Mouse (Mus musculus): Measurements from ENCODE around the gene Ccdc181. TPM values are rescaled to one million over a fixed set of nuclear protein-coding genes. Genes with fewer than 3 reads are reported as not detected.

Gene Ccdc181
- total and polyA plus RNA-seq, 3 experiments: 8.8 to 12.1 (median 10.6) TPM

- in situ Hi-C loops (cut with MboI; ENCODE audit: low pct_ligation_motif_present, low pct_unique_long_range_greater_than_20kb, low sequenced_read_pairs) (no loop called here), dilution Hi-C loops (cut with MboI; ENCODE audit: extremely low pct_ligation_motif_present, extremely low pct_unique_long_range_greater_than_20kb, low sequenced_read_pairs) (no loop called here)
- H3K4me3 ChIP-seq (replicated peaks in 1 of 3; ENCODE audit: low read depth in 2 of 3, low read length in 2 of 3, poor library complexity in 1 of 3): no peak overlapping the region
- H3K9ac ChIP-seq (ENCODE audit: insufficient read depth, low read depth): no peak overlapping the region
- no peak for TF ChIP-seq KAT2A (IDR thresholded peaks at IDR 0.05; ENCODE audit: insufficient replicate concordance, low read length)
- TF ChIP-seq MXI1 (IDR thresholded peaks at IDR 0.05; ENCODE audit: low read depth, low read length): no peak
- no peak for TF ChIP-seq MEF2A (IDR thresholded peaks at IDR 0.05; ENCODE audit: borderline replicate concordance, low read depth, low read length)
- TF ChIP-seq JUND (conservative IDR thresholded peaks at IDR 0.05; ENCODE audit: low read depth, low read length): no peak
- TF ChIP-seq ZKSCAN1 (IDR thresholded peaks at IDR 0.05; ENCODE audit: borderline replicate concordance, low read depth, low read length): no peak
- no peak for TF ChIP-seq HCFC1 (IDR thresholded peaks at IDR 0.05; ENCODE audit: low read depth, low read length)
- TF ChIP-seq POLR2AphosphoS2 (IDR thresholded peaks at IDR 0.05; ENCODE audit: low read depth, low read length): no peak
- TF ChIP-seq RAD21 (IDR thresholded peaks at IDR 0.05; ENCODE audit: low read depth, low read length): no peak
- no peak for TF ChIP-seq MAFK (IDR thresholded peaks at IDR 0.05; ENCODE audit: insufficient replicate concordance, low read length)
- no peak for TF ChIP-seq MAZ (IDR thresholded peaks at IDR 0.05; ENCODE audit: low read depth, low read length)
- no peak for TF ChIP-seq UBTF (IDR thresholded peaks at IDR 0.05; ENCODE audit: low read depth, low read length)
- no peak for TF ChIP-seq USF1 (IDR thresholded peaks at IDR 0.05; ENCODE audit: low read depth, low read length)
- TF ChIP-seq IRF4 (IDR thresholded peaks at IDR 0.05; ENCODE audit: low read depth, low read length): no peak
- TF ChIP-seq GABPA (IDR thresholded peaks at IDR 0.05; ENCODE audit: insufficient replicate concordance, low read depth, low read length): no peak
- TF ChIP-seq POLR2A (IDR thresholded peaks at IDR 0.05; ENCODE audit: low read depth, low read length): no peak
- TF ChIP-seq ZNF384 (IDR thresholded peaks at IDR 0.05; ENCODE audit: low read depth, low read length): no peak
- TF ChIP-seq RCOR1 (conservative IDR thresholded peaks at IDR 0.05; ENCODE audit: low read depth, low read length): no peak
- no peak for TF ChIP-seq NELFE (IDR thresholded peaks at IDR 0.05; ENCODE audit: low read depth, low read length)
- H3K27ac ChIP-seq (ENCODE audit: insufficient read depth, low read depth): no peak overlapping the region
- peaks cover 18 to 26% of the 10 kb centered on the region in 2 experiments for H3K36me3 ChIP-seq (replicated peaks in 1 of 2; ENCODE audit: control insufficient read depth in 1 of 2, insufficient read depth in 1 of 2, low read length in 1 of 2)
- no peak for DNase-seq (ENCODE audit: extremely low read depth)
- H3K4me2 ChIP-seq (ENCODE audit: insufficient read depth, low read depth, poor library complexity, severe bottlenecking): no peak overlapping the region
- H3K27me3 ChIP-seq (replicated peaks): no peaks in the 10 kb centered on the region
- H3K4me1 ChIP-seq (ENCODE audit: control insufficient read depth in 1 of 2, insufficient read depth in 2 of 2): peaks cover 9 to 22% of the 10 kb centered on the region in 2 experiments; a peak in 3 of 4 replicates
- no peaks in the 10 kb centered on the region for H3K79me2 ChIP-seq (replicated peaks; ENCODE audit: control insufficient read depth, extremely low read depth, insufficient read depth, poor library complexity, severe bottlenecking)
- H3K9me3 ChIP-seq (replicated peaks; ENCODE audit: low read length): no peaks in the 10 kb centered on the region
These were observed 51.3 kb downstream of the Ccdc181 start for GRCm38 (mm10) chr1:164326600-164327155.

- TF ChIP-seq USF1 (IDR thresholded peaks at IDR 0.05; ENCODE audit: low read depth, low read length): no peak
- no peak for TF ChIP-seq MAFK (IDR thresholded peaks at IDR 0.05; ENCODE audit: insufficient replicate concordance, low read length)
- TF ChIP-seq MAZ (IDR thresholded peaks at IDR 0.05; ENCODE audit: low read depth, low read length): no peak
- TF ChIP-seq NRF1 (IDR thresholded peaks at IDR 0.05; ENCODE audit: low read depth, low read length): no peak
- no peak for TF ChIP-seq EP300 (IDR thresholded peaks at IDR 0.05; ENCODE audit: low read length)
- no peak for TF ChIP-seq ELF1 (IDR thresholded peaks at IDR 0.05; ENCODE audit: low read depth, low read length)
- TF ChIP-seq ZC3H11A (IDR thresholded peaks at IDR 0.05; ENCODE audit: low read depth, low read length): no peak
- TF ChIP-seq ZNF384 (IDR thresholded peaks at IDR 0.05; ENCODE audit: low read depth, low read length): no peak
- TF ChIP-seq TBP (conservative IDR thresholded peaks at IDR 0.05; ENCODE audit: low read depth, low read length): no peak
- TF ChIP-seq POLR2AphosphoS2 (IDR thresholded peaks at IDR 0.05; ENCODE audit: low read depth, low read length): no peak
- TF ChIP-seq IRF4 (IDR thresholded peaks at IDR 0.05; ENCODE audit: low read depth, low read length): no peak
- no peak for TF ChIP-seq HCFC1 (IDR thresholded peaks at IDR 0.05; ENCODE audit: low read depth, low read length)
- TF ChIP-seq MAX (IDR thresholded peaks at IDR 0.05; ENCODE audit: low read length): no peak
- no peak for TF ChIP-seq CHD2 (IDR thresholded peaks at IDR 0.05; ENCODE audit: low read length)
- no peak for TF ChIP-seq CHD1 (IDR thresholded peaks at IDR 0.05; ENCODE audit: low read depth, low read length)
- TF ChIP-seq E2F4 (IDR thresholded peaks at IDR 0.05; ENCODE audit: insufficient replicate concordance, low read depth, low read length): no peak
- TF ChIP-seq ZMIZ1 (IDR thresholded peaks at IDR 0.05; ENCODE audit: low read depth, low read length): no peak
- no peak for TF ChIP-seq MXI1 (IDR thresholded peaks at IDR 0.05; ENCODE audit: low read depth, low read length)
- H3K4me3 ChIP-seq (replicated peaks in 1 of 3; ENCODE audit: low read depth in 2 of 3, low read length in 2 of 3, poor library complexity in 1 of 3): no peak overlapping the region
- no peak for DNase-seq (ENCODE audit: extremely low read depth)
- dilution Hi-C loops (cut with MboI; ENCODE audit: extremely low pct_ligation_motif_present, extremely low pct_unique_long_range_greater_than_20kb, low sequenced_read_pairs) (no loop called here), in situ Hi-C loops (cut with MboI; ENCODE audit: low pct_ligation_motif_present, low pct_unique_long_range_greater_than_20kb, low sequenced_read_pairs) (no loop called here)
- peaks cover 9 to 32% of the 10 kb centered on the region in 2 experiments; a peak in 3 of 4 replicates for H3K4me1 ChIP-seq (ENCODE audit: control insufficient read depth in 1 of 2, insufficient read depth in 2 of 2)
- H3K79me2 ChIP-seq (replicated peaks; ENCODE audit: control insufficient read depth, extremely low read depth, insufficient read depth, poor library complexity, severe bottlenecking): no peaks in the 10 kb centered on the region
- H3K27me3 ChIP-seq (replicated peaks): no peaks in the 10 kb centered on the region
- no peak overlapping the region for H3K27ac ChIP-seq (ENCODE audit: insufficient read depth, low read depth)
- no peaks in the 10 kb centered on the region for H3K9me3 ChIP-seq (replicated peaks; ENCODE audit: low read length)
- H3K9ac ChIP-seq (ENCODE audit: insufficient read depth, low read depth): no peak overlapping the region
- no peak overlapping the region for H3K4me2 ChIP-seq (ENCODE audit: insufficient read depth, low read depth, poor library complexity, severe bottlenecking)
- peaks cover 18 to 21% of the 10 kb centered on the region in 2 experiments for H3K36me3 ChIP-seq (replicated peaks in 1 of 2; ENCODE audit: control insufficient read depth in 1 of 2, insufficient read depth in 1 of 2, low read length in 1 of 2)
These were observed 52.4 kb downstream of the Ccdc181 start for GRCm38 (mm10) chr1:164327764-164328163.

All from CH12.LX (cell line).